In genomic region chr2:106652741-106653140, GRCm38 (mm10) we compare ENCODE assay signal across 17 mouse cellular contexts.
"Had no signal": no experiment of that assay in that cellular context is flagged by ENCODE, and none has a peak within 500 bp of the region (broad histone marks: within the 10 kb centered on the region; RNA-seq: fewer than 3 reads in every experiment).

No protein-coding gene starts in this region.

- H3K4me3 ChIP-seq: layer of hippocampus, adult 2 months; limb, embryonic 12.5 days; liver, embryonic 15.5 days; midbrain, embryonic 10.5 days; neural tube, embryonic 13.5 days had no signal

- H3K36me3 ChIP-seq: limb, embryonic 12.5 days; liver, embryonic 15.5 days; midbrain, embryonic 10.5 days; neural tube, embryonic 13.5 days had no signal

- H3K4me2 ChIP-seq: limb, embryonic 12.5 days; liver, embryonic 15.5 days; neural tube, embryonic 13.5 days had no signal

- H3K9ac ChIP-seq: limb, embryonic 12.5 days; liver, embryonic 15.5 days; neural tube, embryonic 13.5 days had no signal

- H3K27ac ChIP-seq: kidney, postnatal 0 days; layer of hippocampus, adult 2 months; limb, embryonic 12.5 days; liver, embryonic 15.5 days; midbrain, embryonic 10.5 days; neural tube, embryonic 13.5 days had no signal

- H3K4me1 ChIP-seq: liver, embryonic 15.5 days had no signal

- H3K27me3 ChIP-seq: limb, embryonic 12.5 days; liver, embryonic 15.5 days; neural tube, embryonic 13.5 days had no signal

- ATAC-seq: lung, postnatal 0 days had no signal

- DNase-seq: kidney, postnatal 36 days; liver; lung, adult 2 months; lung, postnatal 36 days; midbrain, embryonic 14.5 days; retina, postnatal 1 day; right cerebral cortex, postnatal 4 days; spleen, adult 18-20 months; thymus, adult 2 months; thymus, postnatal 25 days had no signal

- H3K9me3 ChIP-seq: limb, embryonic 12.5 days; liver, embryonic 15.5 days; midbrain, embryonic 10.5 days; neural tube, embryonic 13.5 days had no signal
